Mouse (Mus musculus) bone marrow, adult 2 months (tissue): Measurements from ENCODE around the gene Sema3c. TPM values are rescaled to one million over a fixed set of nuclear protein-coding genes. Genes with fewer than 3 reads are reported as not detected.
"Not testable (repeated sequence)": the region's sequence is repeated elsewhere in the genome, so short reads cannot be mapped to it uniquely, and the experiment has no call there.

Source experiments
- H3K27ac ChIP-seq: fragments of 200-500 bp; 2 replicates; pipeline ENCODE4 v1.5.1; 2012; ENCODE audit warnings: low read depth, mild to moderate bottlenecking, control low read depth, inconsistent platforms, low read length; ENCODE audit not compliant: control insufficient read depth, poor library complexity, insufficient read depth
- H3K4me1 ChIP-seq: fragments of 200-500 bp; 2 replicates; pipeline ENCODE4 v1.6.1; 2011; ENCODE audit warnings: low read length; ENCODE audit not compliant: control insufficient read depth, insufficient read depth
- H3K4me3 ChIP-seq: fragments of 200-500 bp; replicated peaks from 2 replicates; pipeline ENCODE3; 2011; ENCODE audit warnings: mild to moderate bottlenecking, low read depth, low read length, control low read depth; ENCODE audit not compliant: control insufficient read depth
- CTCF ChIP-seq: fragments of 200-500 bp; IDR thresholded peaks from 2 replicates; pipeline ENCODE4 v1.5.1; 2011; ENCODE audit warnings: low read length, control low read depth; ENCODE audit not compliant: control insufficient read depth, insufficient read depth
- POLR2A ChIP-seq: fragments of 200-500 bp; IDR thresholded peaks from 2 replicates; pipeline ENCODE4 v1.6.1; 2011; ENCODE audit warnings: low read depth, mild to moderate bottlenecking, control low read depth, low read length, borderline replicate concordance; ENCODE audit not compliant: control insufficient read depth
- WGBS: fragments of 180-500 bp; shearing (Covaris S2); methylation state at CpG from one replicate; pipeline ENCODE4 v1.1.7; 2018; 5-methylcytosine and 5-hydroxymethylcytosine counted together
- polyA plus RNA-seq: library from polyadenylated mRNA; stranded (reverse); fragments of >200 nt; gene quantifications from 2 replicates; pipeline ENCODE4 v1.2.4, GENCODE M21; 2011; ENCODE audit warnings: low replicate concordance; ENCODE audit not compliant: missing spikeins, insufficient read depth, insufficient read length

The Sema3c gene
- 2.6 TPM in 1 of 2 replicates, not detected in the other for polyA plus RNA-seq

- H3K27ac ChIP-seq, result no peak within 1 kb of the TSS; the same call in 1 of the 2 replicates
- no peak within 1 kb of the TSS for H3K4me3 ChIP-seq
- no peaks in the 10 kb centered on the region for H3K4me1 ChIP-seq
- WGBS, result 2% methylated on average over 16 of the region's 16 CpGs
- TF ChIP-seq CTCF (no peak), POLR2A (no peak)
Observed at GRCm38 (mm10) chr5:17573694-17574380, at the start of gene Sema3c. Gene Sema3c (plus strand): TSS chr5:17574281.

- WGBS, result 77% methylated on average over 2 of the region's 2 CpGs
- H3K4me3 ChIP-seq, H3K27ac ChIP-seq, H3K4me1 ChIP-seq: not testable (repeated sequence)
Observed at GRCm38 (mm10) chr5:17531165-17531564, 42.9 kb upstream of the Sema3c start.

GRCm38 (mm10) chr5:17543141-17543540 lies 30.9 kb upstream of the Sema3c start:
- WGBS, result 78% methylated on average over 4 of the region's 4 CpGs
- no peak overlapping the region for H3K27ac ChIP-seq
- TF ChIP-seq POLR2A (no peak), CTCF (no peak)
- no peaks in the 10 kb centered on the region for H3K4me1 ChIP-seq
- no peak overlapping the region for H3K4me3 ChIP-seq

GRCm38 (mm10) chr5:17544904-17545449 lies 29.1 kb upstream of the Sema3c start:
- WGBS, result 83% methylated on average over 2 of the region's 2 CpGs
- H3K4me3 ChIP-seq, result no peak overlapping the region
- TF ChIP-seq CTCF (no peak), POLR2A (no peak)

GRCm38 (mm10) chr5:17551693-17552092 lies 22.4 kb upstream of the Sema3c start:
- WGBS, result 68% methylated on average over 3 of the region's 3 CpGs
- TF ChIP-seq POLR2A (no peak), CTCF (no peak)
- Histone ChIP-seq H3K27ac (no peak overlapping the region), H3K4me3 (no peak overlapping the region), H3K4me1 (no peaks in the 10 kb centered on the region; the same call in 1 of the 2 replicates)

More at GRCm38 (mm10) chr5:17544904-17545449, 29.1 kb upstream of the Sema3c start:
- Histone ChIP-seq H3K27ac (no peak overlapping the region), H3K4me1 (no peaks in the 10 kb centered on the region)

GRCm38 (mm10) chr5:17556073-17556473 lies 18.0 kb upstream of the Sema3c start:
- TF ChIP-seq POLR2A (no peak), CTCF (no peak)
- 5% methylated on average over 7 of the region's 7 CpGs for WGBS
- no peak overlapping the region for H3K4me3 ChIP-seq
- no peak overlapping the region for H3K27ac ChIP-seq
- no peaks in the 10 kb centered on the region; the same call in 1 of the 2 replicates for H3K4me1 ChIP-seq

GRCm38 (mm10) chr5:17556715-17557265 lies 17.3 kb upstream of the Sema3c start:
- WGBS, result 76% methylated on average over 3 of the region's 3 CpGs
- H3K4me3 ChIP-seq, result no peak overlapping the region
- no peaks in the 10 kb centered on the region; the same call in 1 of the 2 replicates for H3K4me1 ChIP-seq
- no peak overlapping the region for H3K27ac ChIP-seq
- no peak for TF ChIP-seq CTCF
- TF ChIP-seq POLR2A, result no peak

GRCm38 (mm10) chr5:17571571-17571970 lies 2.5 kb upstream of the Sema3c start:
- TF ChIP-seq POLR2A (no peak), CTCF (no peak)
- 80% methylated on average over 6 of the region's 6 CpGs for WGBS
- H3K4me3 ChIP-seq, result no peak overlapping the region

More at GRCm38 (mm10) chr5:17571571-17571970, 2.5 kb upstream of the Sema3c start:
- no peak overlapping the region for H3K27ac ChIP-seq
- H3K4me1 ChIP-seq, result no peaks in the 10 kb centered on the region
